Mouse (Mus musculus) retina, postnatal 1 day (tissue): ENCODE measurements at regions not wholly inside any gene's neighbourhood (a gene's known extent, or its start where the extent isn't known, plus 50 kb on each side); places are given as distances from the start of the nearest gene placed in this dataset.

Experiments used
- DNase-seq: peaks from one replicate; pipeline ENCODE4 v3.0.0-alpha.2; 2012

DNA sequence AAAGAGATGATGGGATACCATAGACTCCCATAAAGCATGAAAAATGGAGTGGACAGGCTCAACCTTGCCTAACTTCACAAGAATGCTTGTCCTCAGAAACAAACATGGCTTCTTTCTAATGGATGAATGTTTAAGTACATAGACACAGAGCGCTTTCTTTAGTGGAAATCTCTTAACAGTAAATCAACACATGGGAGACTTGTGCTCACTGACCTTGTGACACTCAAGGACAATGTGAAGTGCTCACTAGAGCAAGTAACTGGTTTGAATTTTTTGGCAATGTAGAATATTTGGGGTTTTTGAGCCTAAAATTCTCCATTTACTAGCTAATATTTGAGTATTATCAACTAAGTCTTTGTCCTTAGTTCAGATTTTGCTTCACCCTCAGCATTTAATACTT lies 88.0 kb downstream of the Tent5c start:
- DNase-seq: no peak

DNA sequence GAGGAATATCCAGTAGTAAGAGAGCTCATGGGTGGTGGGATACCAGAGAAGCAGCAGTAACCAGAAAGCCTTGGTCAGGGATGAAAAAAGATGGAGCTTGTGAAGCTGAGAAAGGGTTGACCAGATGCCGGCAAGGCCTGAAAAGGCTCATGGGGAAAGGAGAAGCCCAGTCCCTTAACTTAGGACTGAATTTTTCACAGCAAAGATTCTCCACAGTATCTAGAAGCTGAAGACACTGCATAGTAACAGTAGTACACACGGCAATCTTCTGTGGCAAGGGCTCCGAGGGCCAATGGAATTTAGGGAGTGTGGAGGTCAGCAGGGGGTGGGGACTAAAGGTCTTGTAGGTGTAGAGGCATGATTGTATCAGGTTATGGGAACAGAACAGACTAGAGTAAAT lies 91.6 kb downstream of the Tent5c start:
- DNase-seq: no peak

GRCm38 (mm10) chr3:100394911-100395604 lies 94.1 kb downstream of the Tent5c start:
- DNase-seq: no peak

- no peak for DNase-seq
These were observed 95.2 kb downstream of the Tent5c start for GRCm38 (mm10) chr3:100393956-100394355.

GRCm38 (mm10) chr3:100382181-100382580 lies 106.9 kb downstream of the Tent5c start:
- DNase-seq: peak; percentile 30

DNA sequence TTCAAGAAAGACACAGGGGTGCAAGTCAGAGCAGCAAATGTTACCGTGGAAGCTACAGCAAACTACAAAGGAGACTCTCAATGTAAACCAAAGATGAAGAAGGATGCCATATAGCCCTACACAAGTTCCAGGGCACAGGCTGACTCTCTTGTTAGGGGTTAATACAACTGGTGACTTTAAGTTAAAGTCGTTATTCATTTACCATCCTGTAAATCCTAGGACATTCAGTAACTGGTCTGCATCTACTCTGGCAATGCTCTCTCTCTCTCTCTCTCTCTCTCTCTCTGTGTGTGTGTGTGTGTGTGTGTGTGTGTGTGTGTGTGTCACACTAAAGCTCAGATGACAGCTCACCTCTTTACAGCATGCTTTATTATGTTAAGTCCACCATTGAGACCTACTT lies 107.8 kb downstream of the Tent5c start:
- no peak for DNase-seq

DNA sequence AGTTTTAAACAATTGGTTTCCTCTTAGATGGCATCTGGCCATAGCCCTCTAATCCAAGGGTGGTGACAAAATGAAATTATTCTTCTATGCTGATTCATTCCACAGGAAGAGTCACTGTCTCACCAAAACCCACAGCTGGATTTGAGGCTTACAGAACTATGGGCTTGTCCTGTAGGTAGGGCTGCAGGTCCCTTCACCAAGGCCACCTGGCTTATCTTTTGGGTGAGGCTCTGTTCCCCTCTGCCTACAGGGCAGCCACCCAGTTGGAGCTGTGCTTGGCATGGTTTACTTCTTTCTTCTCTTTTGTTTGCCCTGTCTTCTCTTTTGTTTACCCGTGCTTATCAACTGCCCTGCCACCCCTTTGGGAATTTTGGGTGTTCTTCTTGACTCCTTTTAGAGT lies 113.0 kb downstream of the Tent5c start:
- DNase-seq: no peak

DNA sequence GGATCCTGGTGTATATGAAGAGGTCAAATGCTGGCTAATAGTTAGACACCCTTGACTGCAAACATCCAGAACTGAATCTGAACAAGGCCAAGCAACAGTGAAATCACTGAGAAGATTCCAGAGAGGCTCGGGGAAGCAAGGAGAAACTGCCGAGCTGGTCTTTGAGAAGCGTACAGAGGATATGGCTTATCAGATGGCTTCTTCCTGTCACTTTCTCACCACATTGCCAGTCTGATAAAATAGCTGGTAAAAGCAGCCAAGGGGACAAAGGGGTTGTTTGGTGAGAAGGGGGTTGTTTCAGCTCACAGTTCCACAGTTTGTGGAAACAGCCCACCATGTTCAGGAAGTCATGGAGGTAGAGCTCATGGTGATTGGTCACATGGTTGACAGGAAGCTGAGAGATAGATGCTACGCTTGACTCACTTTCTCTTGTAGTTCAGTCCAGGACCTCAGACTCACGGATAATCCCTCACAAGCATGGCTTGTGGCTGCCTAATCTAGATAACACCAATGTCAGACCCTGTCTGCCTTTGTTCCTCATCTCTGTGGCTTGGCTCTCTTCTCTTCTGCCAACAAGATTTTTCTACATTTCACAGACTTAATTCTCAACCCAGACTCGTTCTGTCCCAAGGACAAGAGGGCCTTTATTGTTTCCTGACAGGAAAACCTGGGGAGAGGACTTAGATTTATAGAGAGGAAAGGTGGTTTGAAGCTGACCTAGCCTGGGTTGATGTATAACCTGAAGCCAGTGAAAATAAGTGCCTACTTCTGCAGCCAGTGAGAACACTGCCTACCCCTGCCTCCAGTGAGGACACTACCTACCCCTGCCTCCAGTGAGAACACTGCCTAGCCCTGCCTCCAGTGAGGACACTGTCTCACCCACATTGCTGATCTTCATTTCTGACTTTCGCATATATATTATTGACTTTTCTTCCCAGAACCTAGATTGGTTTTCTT lies 122.0 kb downstream of the Tent5c start:
- DNase-seq: no peak

DNA sequence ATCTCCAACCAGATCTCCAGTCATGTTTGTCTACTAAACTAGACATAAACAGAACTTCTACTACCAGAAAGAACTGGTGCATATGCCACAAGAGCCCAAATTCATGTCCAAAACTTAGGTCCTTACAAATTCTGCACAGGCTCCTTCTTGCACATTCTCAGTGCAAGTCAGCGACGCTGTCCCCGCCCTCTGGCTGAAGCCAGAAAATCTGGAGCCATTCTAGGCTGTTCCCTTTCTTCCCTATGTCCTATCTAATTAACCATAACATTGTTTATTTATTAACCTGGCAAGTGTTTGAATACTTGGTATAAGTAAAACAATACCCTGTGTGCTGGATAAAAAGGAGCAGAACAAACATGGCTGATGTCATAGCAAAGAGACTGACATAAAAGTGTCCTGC lies 122.7 kb downstream of the Tent5c start:
- no peak for DNase-seq

- DNase-seq: no peak
These were observed 123.7 kb downstream of the Tent5c start for GRCm38 (mm10) chr3:100365354-100365945.

GRCm38 (mm10) chr3:100364706-100365105 lies 124.4 kb downstream of the Tent5c start:
- DNase-seq: no peak

DNA sequence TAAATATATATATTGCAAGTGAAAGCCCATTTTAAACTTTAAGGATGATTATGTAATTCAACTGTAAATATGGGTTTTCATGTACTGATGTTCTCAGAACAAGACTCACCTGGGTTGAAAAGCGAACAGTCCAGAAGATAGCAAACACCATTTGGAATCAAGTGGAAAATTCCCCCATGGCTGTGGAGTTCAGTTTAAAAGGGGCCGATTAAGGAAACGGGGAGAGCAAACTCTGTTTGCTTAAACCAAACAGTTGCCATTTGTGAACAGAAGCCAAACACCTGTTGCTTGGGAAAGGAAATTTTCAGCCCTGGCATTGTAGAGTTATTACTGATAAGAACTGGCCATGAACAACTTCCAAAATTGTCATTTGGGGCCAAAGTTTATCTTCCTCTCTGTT lies 126.1 kb downstream of the Tent5c start:
- no peak for DNase-seq

DNA sequence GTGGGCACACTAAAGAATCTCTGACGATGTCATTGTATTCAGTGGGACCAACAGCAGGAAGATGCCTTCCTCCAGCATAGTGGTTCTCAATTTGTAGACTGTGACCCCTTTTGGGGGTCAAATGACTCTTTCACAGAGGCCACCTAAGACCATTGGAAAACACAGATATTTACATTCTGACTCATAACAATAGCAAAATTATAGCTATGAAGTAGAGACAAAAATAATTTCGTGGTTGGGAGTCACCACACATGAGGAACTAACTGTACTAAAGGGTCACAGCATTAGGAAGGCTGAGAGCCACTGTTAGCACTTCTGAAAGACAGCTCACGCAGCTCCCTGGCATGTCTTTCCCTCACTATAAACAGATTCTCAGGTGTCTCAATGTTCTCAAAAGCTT lies 129.1 kb downstream of the Tent5c start:
- DNase-seq: no peak

DNA sequence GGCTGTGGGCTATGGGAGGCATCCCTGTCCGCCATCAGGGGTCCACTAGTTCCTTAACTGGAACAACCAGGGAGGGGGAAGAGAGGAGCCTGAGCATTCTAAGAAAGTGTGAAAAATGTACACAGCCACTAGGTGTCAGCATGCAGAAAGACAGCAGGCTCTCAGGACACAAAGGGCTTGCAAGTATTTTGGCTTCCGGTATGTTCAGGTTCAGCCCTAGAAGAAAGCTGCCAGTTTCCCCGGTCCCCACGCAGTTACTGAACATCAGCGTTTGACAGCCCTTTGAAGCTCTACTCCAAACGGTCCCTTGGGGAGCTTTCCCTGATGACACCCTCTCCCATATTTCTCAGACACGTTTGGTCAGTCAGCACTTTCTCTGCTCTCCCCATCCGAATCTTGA lies 130.1 kb downstream of the Tent5c start:
- DNase-seq: peak; percentile 84

- no peak for DNase-seq
These were observed 155.6 kb downstream of the Tent5c start for GRCm38 (mm10) chr3:100333478-100333877.

- DNase-seq: no peak
These were observed 156.2 kb upstream of the Wdr3 start for GRCm38 (mm10) chr3:100318357-100318756.

DNA sequence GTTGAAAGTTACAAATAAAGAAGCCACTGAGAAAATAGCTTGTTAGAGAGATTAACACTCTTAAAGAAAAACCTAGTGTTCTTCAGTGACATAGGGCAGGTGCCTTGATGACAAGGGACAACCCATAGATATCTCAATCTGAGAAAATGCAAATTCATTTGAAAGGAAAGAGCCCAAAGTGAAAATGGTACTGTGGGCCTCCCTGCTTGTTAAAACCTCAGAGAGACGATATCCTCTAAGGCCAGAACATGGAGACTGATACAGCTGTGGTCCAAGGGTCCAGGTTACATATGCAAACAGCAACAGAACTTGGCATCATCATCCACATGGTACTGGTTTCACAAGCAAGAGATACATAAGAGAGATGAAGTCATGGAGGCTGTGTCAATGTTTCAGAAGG lies 125.6 kb upstream of the Wdr3 start:
- DNase-seq: no peak

DNA sequence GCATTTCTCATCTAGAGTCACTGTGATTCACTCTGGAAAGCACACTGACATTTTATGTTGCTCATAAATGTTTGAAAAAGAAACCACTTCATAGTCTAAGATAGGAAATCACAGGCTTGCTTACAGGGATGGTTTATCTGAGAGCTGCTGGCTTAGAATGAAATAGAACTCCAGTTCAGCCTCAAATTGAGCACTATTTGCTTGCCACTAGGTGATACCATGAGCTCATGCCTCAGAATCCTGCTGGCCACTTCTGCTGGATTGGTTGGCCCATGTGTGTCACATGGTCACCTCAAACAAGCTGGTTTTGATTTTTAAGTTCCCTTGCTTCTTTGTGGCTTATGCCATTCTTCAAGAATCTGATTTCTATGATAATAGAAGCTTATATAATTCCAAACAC lies 104.8 kb upstream of the Wdr3 start:
- no peak for DNase-seq

GRCm38 (mm10) chr3:100264991-100265390 lies 102.8 kb upstream of the Wdr3 start:
- no peak for DNase-seq
